Mouse (Mus musculus) c-Kit-positive CD71-negative TER-119-negative erythroid progenitor cells, embryonic 14.5 days (primary cell): ENCODE results near the gene Tmem30c.

ENCODE experiments used
- DNase-seq: peaks from one replicate; pipeline ENCODE4 v3.0.0-alpha.2; 2013; ENCODE audit warnings: low read depth

Gene Tmem30c

GRCm38 (mm10) chr16:57292765-57293164, at the start of gene Tmem30c:
Gene Tmem30c (minus strand): TSS chr16:57292865.
- no peak for DNase-seq

GRCm38 (mm10) chr16:57340613-57340898, 47.9 kb upstream of the Tmem30c start:
- DNase-seq: no peak

- DNase-seq: no peak
Observed at GRCm38 (mm10) chr16:57339765-57340612, 47.3 kb upstream of the Tmem30c start.

GRCm38 (mm10) chr16:57336770-57337423, 44.2 kb upstream of the Tmem30c start:
- DNase-seq: peak; percentile 41

GRCm38 (mm10) chr16:57332301-57332700, 39.6 kb upstream of the Tmem30c start:
- DNase-seq: no peak

GRCm38 (mm10) chr16:57330111-57330510, 37.4 kb upstream of the Tmem30c start:
- DNase-seq: no peak

- no peak for DNase-seq
Observed at GRCm38 (mm10) chr16:57329028-57329427, 36.4 kb upstream of the Tmem30c start.

GRCm38 (mm10) chr16:57326996-57327395, 34.3 kb upstream of the Tmem30c start:
- DNase-seq: no peak

- no peak for DNase-seq
Observed at GRCm38 (mm10) chr16:57319284-57320124, 26.8 kb upstream of the Tmem30c start.

GRCm38 (mm10) chr16:57318637-57319125, 26.0 kb upstream of the Tmem30c start:
- no peak for DNase-seq

GRCm38 (mm10) chr16:57317882-57318636, 25.4 kb upstream of the Tmem30c start:
- no peak for DNase-seq

- no peak for DNase-seq
Observed at GRCm38 (mm10) chr16:57317127-57317526, 24.5 kb upstream of the Tmem30c start.

GRCm38 (mm10) chr16:57315026-57315425, 22.4 kb upstream of the Tmem30c start:
- no peak for DNase-seq

- no peak for DNase-seq
Observed at GRCm38 (mm10) chr16:57314236-57314635, 21.6 kb upstream of the Tmem30c start.

- DNase-seq: no peak
Observed at GRCm38 (mm10) chr16:57313487-57313886, 20.8 kb upstream of the Tmem30c start.

- no peak for DNase-seq
Observed at GRCm38 (mm10) chr16:57312130-57312529, 19.5 kb upstream of the Tmem30c start.

- no peak for DNase-seq
Observed at GRCm38 (mm10) chr16:57305463-57305862, 12.8 kb upstream of the Tmem30c start.

GRCm38 (mm10) chr16:57303716-57304115, 11.1 kb upstream of the Tmem30c start:
- no peak for DNase-seq

- no peak for DNase-seq
Observed at GRCm38 (mm10) chr16:57302792-57303698, 10.4 kb upstream of the Tmem30c start.

GRCm38 (mm10) chr16:57301512-57302115, 8.9 kb upstream of the Tmem30c start:
- DNase-seq: no peak
